Mouse (Mus musculus): Measurements from ENCODE around the gene Bcar3.
"Not testable (repeated sequence)": the region's sequence is repeated elsewhere in the genome, so short reads cannot be mapped to it uniquely, and the experiment has no call there.

Bcar3 gene

GRCm38 (mm10) chr3:122293954-122294850 is at the start of gene Bcar3:
Bcar3 (plus strand) TSS chr3:122294136.
- DNase-seq = peak; percentile 97

GRCm38 (mm10) chr3:122244759-122245158 is 49.2 kb upstream of the Bcar3 start:
- DNase-seq = no peak

- DNase-seq = peak; percentile 94
Measured at GRCm38 (mm10) chr3:122245215-122245877, 48.6 kb upstream of the Bcar3 start, which contains the start of gene Gclm. Gclm (plus strand) TSS chr3:122245557.

GRCm38 (mm10) chr3:122245878-122246332 is 48.0 kb upstream of the Bcar3 start:
- DNase-seq = no peak

- no peak for DNase-seq
Measured at GRCm38 (mm10) chr3:122246406-122246805, 47.5 kb upstream of the Bcar3 start.

GRCm38 (mm10) chr3:122246986-122247767 is 46.8 kb upstream of the Bcar3 start:
- no peak for DNase-seq

- DNase-seq = no peak
Measured at GRCm38 (mm10) chr3:122247768-122248100, 46.2 kb upstream of the Bcar3 start.

- DNase-seq = no peak
Measured at GRCm38 (mm10) chr3:122252466-122253253, 41.3 kb upstream of the Bcar3 start.

GRCm38 (mm10) chr3:122254050-122254449 is 39.9 kb upstream of the Bcar3 start:
- not testable (repeated sequence) for DNase-seq

- DNase-seq = no peak
Measured at GRCm38 (mm10) chr3:122269986-122270385, 23.9 kb upstream of the Bcar3 start.

GRCm38 (mm10) chr3:122272565-122272964 is 21.4 kb upstream of the Bcar3 start:
- not testable (repeated sequence) for DNase-seq

GRCm38 (mm10) chr3:122273407-122274240 is 20.3 kb upstream of the Bcar3 start:
- DNase-seq = no peak

- peak; percentile 92 for DNase-seq
Measured at GRCm38 (mm10) chr3:122274241-122275024, 19.5 kb upstream of the Bcar3 start, which contains the start of gene Dnttip2. Dnttip2 (plus strand) TSS chr3:122274388.

GRCm38 (mm10) chr3:122275111-122275510 is 18.8 kb upstream of the Bcar3 start:
- DNase-seq = no peak

GRCm38 (mm10) chr3:122287195-122287594 is 6.7 kb upstream of the Bcar3 start:
- no peak for DNase-seq

GRCm38 (mm10) chr3:122288613-122289195 is 5.2 kb upstream of the Bcar3 start:
- DNase-seq = no peak

- not testable (repeated sequence) for DNase-seq
Measured at GRCm38 (mm10) chr3:122289344-122289743, 4.6 kb upstream of the Bcar3 start.

GRCm38 (mm10) chr3:122290696-122291095 is 3.2 kb upstream of the Bcar3 start:
- peak; percentile 74 for DNase-seq

- DNase-seq = no peak
Measured at GRCm38 (mm10) chr3:122291828-122292227, 2.1 kb upstream of the Bcar3 start.
